Mouse (Mus musculus) olfactory bulb, adult 2 months (tissue): ENCODE data around the gene Cgnl1.

Source experiments
- CTCF ChIP-seq: fragments of 200-500 bp; IDR thresholded peaks from 2 replicates; pipeline ENCODE4 v1.5.1; 2012; ENCODE audit warnings: low read depth, mild to moderate bottlenecking, low read length, moderate library complexity; ENCODE audit not compliant: insufficient read depth
- POLR2A ChIP-seq: fragments of 200-500 bp; IDR thresholded peaks from 2 replicates; pipeline ENCODE4 v1.6.1; 2012; ENCODE audit warnings: mild to moderate bottlenecking, low read depth, low read length, moderate library complexity; ENCODE audit not compliant: insufficient read depth

GRCm38 (mm10) chr9:71770484-71770883 lies 918 bp downstream of the Cgnl1 start:
- TF ChIP-seq POLR2A: no peak
- no peak for TF ChIP-seq CTCF
